Mouse (Mus musculus): ENCODE measurements around the gene Birc7. TPM values are rescaled to one million over a fixed set of nuclear protein-coding genes. Genes with fewer than 3 reads are reported as not detected.

Gene Birc7
- polyA plus RNA-seq, 1 experiment from 2014 or later, result 0.13 TPM

- no peak overlapping the region for H3K4me3 ChIP-seq (ENCODE audit: low read depth, low read length)
- ATAC-seq (replicated peaks; ENCODE audit: insufficient number of reproducible peaks, low FRiP score, low TSS enrichment), result no peak
- H3K4me1 ChIP-seq (ENCODE audit: control insufficient read depth, insufficient read depth, low read length), result peaks cover 14% of the 10 kb centered on the region
- no peak overlapping the region for H3K27ac ChIP-seq (ENCODE audit: low read depth, low read length)
- H3K27me3 ChIP-seq (ENCODE audit: control insufficient read depth, insufficient read depth, low read length), result peaks cover 51% of the 10 kb centered on the region
- WGBS (ENCODE audit: insufficient replicate concordance), result 71% methylated on average over 6 of the region's 6 CpGs
- H3K9me3 ChIP-seq (replicated peaks; ENCODE audit: control insufficient read depth, low read length), result no peaks in the 10 kb centered on the region
- H3K9ac ChIP-seq (ENCODE audit: low read depth, low read length), result no peak overlapping the region
- H3K36me3 ChIP-seq (ENCODE audit: control insufficient read depth, insufficient read depth, low read length), result no peaks in the 10 kb centered on the region
- no peak overlapping the region for H3K4me2 ChIP-seq
These were observed 31.0 kb upstream of the Birc7 start for GRCm38 (mm10) chr2:180897857-180898256.

GRCm38 (mm10) chr2:180902086-180902485, 26.7 kb upstream of the Birc7 start:
- Histone ChIP-seq H3K4me2 (no peak overlapping the region), H3K4me1 (ENCODE audit: control insufficient read depth, insufficient read depth, low read length) (no peaks in the 10 kb centered on the region), H3K27me3 (ENCODE audit: control insufficient read depth, insufficient read depth, low read length) (peaks cover 13% of the 10 kb centered on the region), H3K9ac (ENCODE audit: low read depth, low read length) (no peak overlapping the region), H3K9me3 (replicated peaks; ENCODE audit: control insufficient read depth, low read length) (no peaks in the 10 kb centered on the region), H3K4me3 (ENCODE audit: low read depth, low read length) (no peak overlapping the region), H3K27ac (ENCODE audit: low read depth, low read length) (no peak overlapping the region), H3K36me3 (ENCODE audit: control insufficient read depth, insufficient read depth, low read length) (peaks cover 4% of the 10 kb centered on the region)
- 48% methylated on average over 2 of the region's 2 CpGs for WGBS (ENCODE audit: insufficient replicate concordance)
- ATAC-seq (replicated peaks; ENCODE audit: insufficient number of reproducible peaks, low FRiP score, low TSS enrichment), result no peak

GRCm38 (mm10) chr2:180904435-180905208, 24.2 kb upstream of the Birc7 start:
- peaks cover 4% of the 10 kb centered on the region for H3K36me3 ChIP-seq (ENCODE audit: control insufficient read depth, insufficient read depth, low read length)
- H3K4me1 ChIP-seq (ENCODE audit: control insufficient read depth, insufficient read depth, low read length), result no peaks in the 10 kb centered on the region

GRCm38 (mm10) chr2:180905556-180906221, 23.1 kb upstream of the Birc7 start:
- 81% methylated on average over 5 of the region's 5 CpGs for WGBS (ENCODE audit: insufficient replicate concordance)
- H3K4me2 ChIP-seq, result no peak overlapping the region

More at GRCm38 (mm10) chr2:180904435-180905208, 24.2 kb upstream of the Birc7 start:
- Histone ChIP-seq H3K9ac (ENCODE audit: low read depth, low read length) (no peak overlapping the region), H3K9me3 (replicated peaks; ENCODE audit: control insufficient read depth, low read length) (no peaks in the 10 kb centered on the region), H3K27me3 (ENCODE audit: control insufficient read depth, insufficient read depth, low read length) (no peaks in the 10 kb centered on the region), H3K4me2 (no peak overlapping the region), H3K4me3 (ENCODE audit: low read depth, low read length) (no peak overlapping the region), H3K27ac (ENCODE audit: low read depth, low read length) (no peak overlapping the region)
- ATAC-seq (replicated peaks; ENCODE audit: insufficient number of reproducible peaks, low FRiP score, low TSS enrichment), result no peak
- 91% methylated on average over 18 of the region's 18 CpGs for WGBS (ENCODE audit: insufficient replicate concordance)

GRCm38 (mm10) chr2:180910928-180911327, 17.9 kb upstream of the Birc7 start:
- Histone ChIP-seq H3K36me3 (ENCODE audit: control insufficient read depth, insufficient read depth, low read length) (peaks cover 36% of the 10 kb centered on the region), H3K27ac (ENCODE audit: low read depth, low read length) (no peak overlapping the region), H3K4me1 (ENCODE audit: control insufficient read depth, insufficient read depth, low read length) (peaks cover 2% of the 10 kb centered on the region; the same call in 1 of the 2 replicates), H3K4me2 (no peak overlapping the region), H3K9me3 (replicated peaks; ENCODE audit: control insufficient read depth, low read length) (no peaks in the 10 kb centered on the region), H3K27me3 (ENCODE audit: control insufficient read depth, insufficient read depth, low read length) (no peaks in the 10 kb centered on the region), H3K9ac (ENCODE audit: low read depth, low read length) (no peak overlapping the region), H3K4me3 (ENCODE audit: low read depth, low read length) (no peak overlapping the region)
- 88% methylated on average over 12 of the region's 12 CpGs for WGBS (ENCODE audit: insufficient replicate concordance)
- ATAC-seq (replicated peaks; ENCODE audit: insufficient number of reproducible peaks, low FRiP score, low TSS enrichment), result no peak

More at GRCm38 (mm10) chr2:180905556-180906221, 23.1 kb upstream of the Birc7 start:
- no peak for ATAC-seq (replicated peaks; ENCODE audit: insufficient number of reproducible peaks, low FRiP score, low TSS enrichment)
- Histone ChIP-seq H3K4me1 (ENCODE audit: control insufficient read depth, insufficient read depth, low read length) (no peaks in the 10 kb centered on the region), H3K27me3 (ENCODE audit: control insufficient read depth, insufficient read depth, low read length) (no peaks in the 10 kb centered on the region), H3K4me3 (ENCODE audit: low read depth, low read length) (no peak overlapping the region), H3K27ac (ENCODE audit: low read depth, low read length) (no peak overlapping the region), H3K9me3 (replicated peaks; ENCODE audit: control insufficient read depth, low read length) (no peaks in the 10 kb centered on the region), H3K36me3 (ENCODE audit: control insufficient read depth, insufficient read depth, low read length) (peaks cover 12% of the 10 kb centered on the region), H3K9ac (ENCODE audit: low read depth, low read length) (no peak overlapping the region)

- no peaks in the 10 kb centered on the region for H3K27me3 ChIP-seq (ENCODE audit: control insufficient read depth, insufficient read depth, low read length)
- H3K4me1 ChIP-seq (ENCODE audit: control insufficient read depth, insufficient read depth, low read length), result peaks cover 5% of the 10 kb centered on the region; the same call in 1 of the 2 replicates
- H3K4me2 ChIP-seq, result no peak overlapping the region
- peaks cover 40% of the 10 kb centered on the region for H3K36me3 ChIP-seq (ENCODE audit: control insufficient read depth, insufficient read depth, low read length)
- no peak overlapping the region for H3K4me3 ChIP-seq (ENCODE audit: low read depth, low read length)
- no peaks in the 10 kb centered on the region for H3K9me3 ChIP-seq (replicated peaks; ENCODE audit: control insufficient read depth, low read length)
- 0 out of 2 replicates have a peak overlapping the region, but pooled peaks have one; percentile 10 for H3K9ac ChIP-seq (ENCODE audit: low read depth, low read length)
- no peak overlapping the region for H3K27ac ChIP-seq (ENCODE audit: low read depth, low read length)
- ATAC-seq (replicated peaks; ENCODE audit: insufficient number of reproducible peaks, low FRiP score, low TSS enrichment), result no peak
- WGBS (ENCODE audit: insufficient replicate concordance), result 72% methylated on average over 3 of the region's 3 CpGs
These were observed 12.9 kb upstream of the Birc7 start for GRCm38 (mm10) chr2:180915886-180916433.

GRCm38 (mm10) chr2:180919913-180920809, 8.7 kb upstream of the Birc7 start:
- Histone ChIP-seq H3K9ac (ENCODE audit: low read depth, low read length) (peak overlapping the region; percentile 98), H3K27me3 (ENCODE audit: control insufficient read depth, insufficient read depth, low read length) (no peaks in the 10 kb centered on the region), H3K4me3 (ENCODE audit: low read depth, low read length) (peak overlapping the region; percentile 100), H3K36me3 (ENCODE audit: control insufficient read depth, insufficient read depth, low read length) (peaks cover 20% of the 10 kb centered on the region), H3K4me1 (ENCODE audit: control insufficient read depth, insufficient read depth, low read length) (peaks cover 5% of the 10 kb centered on the region; the same call in 1 of the 2 replicates), H3K9me3 (replicated peaks; ENCODE audit: control insufficient read depth, low read length) (no peaks in the 10 kb centered on the region), H3K4me2 (peak overlapping the region; percentile 89), H3K27ac (ENCODE audit: low read depth, low read length) (peak overlapping the region; percentile 76)
- 1% methylated on average over 61 of the region's 61 CpGs for WGBS (ENCODE audit: insufficient replicate concordance)
- ATAC-seq (replicated peaks; ENCODE audit: insufficient number of reproducible peaks, low FRiP score, low TSS enrichment), result peak; percentile 44
